Mouse (Mus musculus): ENCODE measurements around the gene Otulin. TPM values are rescaled to one million over a fixed set of nuclear protein-coding genes. Genes with fewer than 3 reads are reported as not detected.

Otulin gene
- polyA plus RNA-seq, 1 experiment = 23.9 TPM

DNA sequence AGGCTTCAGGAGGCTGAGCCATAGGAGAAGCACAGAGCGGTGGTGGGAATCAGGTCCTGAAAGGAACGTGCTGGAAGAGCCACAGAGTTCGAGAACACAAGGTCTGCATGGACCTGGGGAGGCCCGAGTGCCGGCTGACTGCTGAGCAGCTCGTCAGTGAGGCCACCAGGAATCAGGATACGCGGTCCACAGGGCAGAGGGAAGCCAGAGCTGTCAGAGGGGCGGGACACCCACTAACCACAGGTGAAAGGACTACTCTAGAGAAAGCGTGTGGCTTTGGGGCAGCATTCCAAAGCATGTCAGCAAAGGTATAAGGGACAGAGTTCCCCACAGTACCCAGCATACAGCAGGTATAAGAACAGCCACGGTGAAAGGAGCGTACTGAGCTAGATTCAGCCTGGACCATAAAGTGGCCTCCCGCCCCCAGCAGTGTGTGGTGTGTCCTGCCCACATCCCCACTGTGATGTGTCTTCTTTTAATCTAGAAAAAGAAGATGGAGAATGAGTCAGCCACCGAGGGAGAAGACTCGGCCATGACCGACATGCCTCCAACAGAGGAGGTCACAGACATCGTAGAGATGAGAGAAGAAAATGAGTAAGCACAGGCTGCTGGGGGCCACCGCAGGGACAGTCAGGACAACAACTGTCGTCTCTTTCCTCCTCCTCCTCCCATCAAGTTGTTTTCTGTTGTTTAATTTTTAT is 37.7 kb downstream of the Otulin start:
- TF ChIP-seq POLR2A (IDR thresholded peaks at IDR 0.05; ENCODE audit: extremely low read depth, insufficient read depth, low read length) (no peak), CTCF (IDR thresholded peaks at IDR 0.05; ENCODE audit: extremely low read depth, insufficient read depth, low read length) (no peak)
- Histone ChIP-seq H3K27ac (ENCODE audit: insufficient read depth, low read length) (0 out of 2 replicates have a peak overlapping the region, but pooled peaks have one; percentile 32), H3K4me1 (ENCODE audit: control insufficient read depth, insufficient read depth, low read length) (peaks cover 22% of the 10 kb centered on the region), H3K4me3 (ENCODE audit: insufficient read depth, low read length) (no peak overlapping the region)

DNA sequence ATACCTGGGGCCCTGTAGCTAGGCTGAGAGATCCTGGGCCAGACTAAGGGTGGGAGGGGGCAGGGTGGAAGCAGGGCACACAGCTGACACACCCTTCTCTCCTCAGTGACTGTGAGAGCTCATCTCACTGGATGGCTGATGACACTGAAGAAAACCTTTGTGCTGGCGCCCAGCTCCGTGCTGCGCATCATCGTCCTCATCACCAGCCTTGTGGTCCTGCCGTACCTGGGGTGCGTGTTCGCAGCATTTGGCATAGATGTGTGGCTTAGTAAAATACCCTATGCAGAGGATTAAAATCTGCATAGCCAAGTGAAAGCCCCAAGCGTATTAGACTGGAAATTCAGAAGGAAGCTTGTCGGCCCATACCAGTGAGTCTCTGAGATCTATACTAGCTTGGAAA is 39.7 kb downstream of the Otulin start:
- H3K4me1 ChIP-seq (ENCODE audit: control insufficient read depth, insufficient read depth, low read length) = peaks cover 12% of the 10 kb centered on the region

GRCm38 (mm10) chr15:27588087-27588826 is 42.2 kb downstream of the Otulin start:
- H3K27ac ChIP-seq (ENCODE audit: insufficient read depth, low read length) = peak overlapping the region; percentile 47; the same call in 1 of the 2 replicates
- TF ChIP-seq POLR2A (IDR thresholded peaks at IDR 0.05; ENCODE audit: extremely low read depth, insufficient read depth, low read length) (no peak), CTCF (IDR thresholded peaks at IDR 0.05; ENCODE audit: extremely low read depth, insufficient read depth, low read length) (no peak)
- H3K4me3 ChIP-seq (ENCODE audit: insufficient read depth, low read length) = no peak overlapping the region
- peaks cover 10% of the 10 kb centered on the region for H3K4me1 ChIP-seq (ENCODE audit: control insufficient read depth, insufficient read depth, low read length)

More for the DNA sequence above, 39.7 kb downstream of the Otulin start:
- TF ChIP-seq POLR2A (IDR thresholded peaks at IDR 0.05; ENCODE audit: extremely low read depth, insufficient read depth, low read length) (no peak), CTCF (IDR thresholded peaks at IDR 0.05; ENCODE audit: extremely low read depth, insufficient read depth, low read length) (no peak)
- no peak overlapping the region for H3K27ac ChIP-seq (ENCODE audit: insufficient read depth, low read length)
- no peak overlapping the region for H3K4me3 ChIP-seq (ENCODE audit: insufficient read depth, low read length)

GRCm38 (mm10) chr15:27586093-27586480 is 44.4 kb downstream of the Otulin start:
- TF ChIP-seq CTCF (IDR thresholded peaks at IDR 0.05; ENCODE audit: extremely low read depth, insufficient read depth, low read length) = no peak
- no peak for TF ChIP-seq POLR2A (IDR thresholded peaks at IDR 0.05; ENCODE audit: extremely low read depth, insufficient read depth, low read length)
- peaks cover 10% of the 10 kb centered on the region for H3K4me1 ChIP-seq (ENCODE audit: control insufficient read depth, insufficient read depth, low read length)
- H3K4me3 ChIP-seq (ENCODE audit: insufficient read depth, low read length) = no peak overlapping the region
- H3K27ac ChIP-seq (ENCODE audit: insufficient read depth, low read length) = no peak overlapping the region

GRCm38 (mm10) chr15:27585466-27586092 is 44.9 kb downstream of the Otulin start:
- TF ChIP-seq CTCF (IDR thresholded peaks at IDR 0.05; ENCODE audit: extremely low read depth, insufficient read depth, low read length) (no peak), POLR2A (IDR thresholded peaks at IDR 0.05; ENCODE audit: extremely low read depth, insufficient read depth, low read length) (no peak)
- Histone ChIP-seq H3K27ac (ENCODE audit: insufficient read depth, low read length) (no peak overlapping the region), H3K4me1 (ENCODE audit: control insufficient read depth, insufficient read depth, low read length) (peaks cover 10% of the 10 kb centered on the region), H3K4me3 (ENCODE audit: insufficient read depth, low read length) (no peak overlapping the region)

DNA sequence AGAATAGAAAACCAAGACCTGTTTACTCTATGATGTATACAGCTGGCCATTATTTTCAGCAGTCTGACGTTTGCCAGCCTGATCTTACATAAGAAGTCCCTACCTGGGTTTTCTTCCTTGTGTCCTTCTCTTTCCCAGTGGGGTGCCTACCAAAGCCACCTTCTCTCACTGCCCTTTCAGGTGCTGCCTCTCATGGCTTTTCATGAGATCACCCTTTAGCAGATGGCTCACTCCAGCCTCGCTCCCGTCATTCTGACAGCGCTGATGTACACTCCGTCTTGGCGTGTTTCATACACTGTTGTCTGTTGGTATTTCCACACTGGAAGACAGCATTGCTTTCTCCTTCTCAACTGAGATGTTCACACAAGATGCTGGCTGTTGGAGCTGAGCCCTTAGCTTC is 46.9 kb downstream of the Otulin start:
- TF ChIP-seq POLR2A (IDR thresholded peaks at IDR 0.05; ENCODE audit: extremely low read depth, insufficient read depth, low read length) = no peak
- TF ChIP-seq CTCF (IDR thresholded peaks at IDR 0.05; ENCODE audit: extremely low read depth, insufficient read depth, low read length) = no peak
- Histone ChIP-seq H3K4me3 (ENCODE audit: insufficient read depth, low read length) (no peak overlapping the region), H3K27ac (ENCODE audit: insufficient read depth, low read length) (no peak overlapping the region), H3K4me1 (ENCODE audit: control insufficient read depth, insufficient read depth, low read length) (peaks cover 6% of the 10 kb centered on the region; the same call in 1 of the 2 replicates)

GRCm38 (mm10) chr15:27583042-27583441 is 47.5 kb downstream of the Otulin start:
- peaks cover 2% of the 10 kb centered on the region; the same call in 1 of the 2 replicates for H3K4me1 ChIP-seq (ENCODE audit: control insufficient read depth, insufficient read depth, low read length)
- no peak overlapping the region for H3K27ac ChIP-seq (ENCODE audit: insufficient read depth, low read length)
- no peak overlapping the region for H3K4me3 ChIP-seq (ENCODE audit: insufficient read depth, low read length)
- no peak for TF ChIP-seq POLR2A (IDR thresholded peaks at IDR 0.05; ENCODE audit: extremely low read depth, insufficient read depth, low read length)
- peak; percentile 59 for TF ChIP-seq CTCF (IDR thresholded peaks at IDR 0.05; ENCODE audit: extremely low read depth, insufficient read depth, low read length)

DNA sequence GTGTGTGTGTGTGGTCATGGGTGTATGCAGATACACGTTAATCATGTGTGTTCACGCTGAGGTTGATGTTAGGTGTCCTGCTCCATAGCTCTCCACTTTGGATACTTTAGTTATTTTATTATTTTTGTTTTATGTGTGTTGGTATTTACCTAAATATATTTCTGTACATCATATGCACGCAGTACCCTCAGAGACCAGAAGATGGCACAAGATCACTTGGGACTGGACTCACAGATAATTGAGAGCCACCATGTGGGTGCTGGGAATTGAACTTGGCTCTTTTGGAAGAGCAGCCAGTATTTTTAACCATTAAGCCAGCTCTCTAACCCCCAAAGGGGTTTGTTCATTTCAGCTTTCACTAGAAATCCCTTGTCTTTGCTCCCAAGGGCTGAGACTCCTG is 48.1 kb downstream of the Otulin start:
- no peak for TF ChIP-seq POLR2A (IDR thresholded peaks at IDR 0.05; ENCODE audit: extremely low read depth, insufficient read depth, low read length)
- 0 out of 2 replicates have a peak, but pooled peaks have one; percentile 6 for TF ChIP-seq CTCF (IDR thresholded peaks at IDR 0.05; ENCODE audit: extremely low read depth, insufficient read depth, low read length)
- H3K4me1 ChIP-seq (ENCODE audit: control insufficient read depth, insufficient read depth, low read length) = peaks cover 2% of the 10 kb centered on the region; the same call in 1 of the 2 replicates
- peak overlapping the region; percentile 67 for H3K27ac ChIP-seq (ENCODE audit: insufficient read depth, low read length)
- no peak overlapping the region for H3K4me3 ChIP-seq (ENCODE audit: insufficient read depth, low read length)

DNA sequence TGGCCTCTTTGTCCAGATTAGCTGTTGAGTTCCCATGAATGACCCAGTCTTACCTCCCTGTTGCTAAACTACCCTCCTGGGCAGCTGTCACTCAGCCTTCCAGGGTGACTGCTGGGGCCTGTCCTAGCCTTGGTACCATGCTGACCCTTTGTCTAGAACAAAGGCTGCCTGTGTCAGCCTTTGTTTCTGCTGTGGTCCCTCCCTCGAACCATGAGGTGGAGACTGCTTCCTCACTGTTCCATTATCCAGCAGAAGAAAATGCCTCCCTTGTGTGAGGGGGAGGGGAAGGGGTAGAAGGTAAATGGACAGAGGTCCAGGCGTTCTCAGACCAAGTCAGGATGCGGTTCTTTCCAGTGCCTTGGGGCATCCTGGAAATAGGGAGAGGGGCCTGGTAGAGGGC is 48.9 kb downstream of the Otulin start:
- Histone ChIP-seq H3K4me3 (ENCODE audit: insufficient read depth, low read length) (no peak overlapping the region), H3K4me1 (ENCODE audit: control insufficient read depth, insufficient read depth, low read length) (peaks cover 2% of the 10 kb centered on the region; the same call in 1 of the 2 replicates), H3K27ac (ENCODE audit: insufficient read depth, low read length) (peak overlapping the region; percentile 58)
- TF ChIP-seq CTCF (IDR thresholded peaks at IDR 0.05; ENCODE audit: extremely low read depth, insufficient read depth, low read length) (no peak), POLR2A (IDR thresholded peaks at IDR 0.05; ENCODE audit: extremely low read depth, insufficient read depth, low read length) (no peak)

Measured in cortical plate, adult 2 months (tissue).